Mouse (Mus musculus): Measurements from ENCODE around the gene Cldn6.

Gene Cldn6

DNA sequence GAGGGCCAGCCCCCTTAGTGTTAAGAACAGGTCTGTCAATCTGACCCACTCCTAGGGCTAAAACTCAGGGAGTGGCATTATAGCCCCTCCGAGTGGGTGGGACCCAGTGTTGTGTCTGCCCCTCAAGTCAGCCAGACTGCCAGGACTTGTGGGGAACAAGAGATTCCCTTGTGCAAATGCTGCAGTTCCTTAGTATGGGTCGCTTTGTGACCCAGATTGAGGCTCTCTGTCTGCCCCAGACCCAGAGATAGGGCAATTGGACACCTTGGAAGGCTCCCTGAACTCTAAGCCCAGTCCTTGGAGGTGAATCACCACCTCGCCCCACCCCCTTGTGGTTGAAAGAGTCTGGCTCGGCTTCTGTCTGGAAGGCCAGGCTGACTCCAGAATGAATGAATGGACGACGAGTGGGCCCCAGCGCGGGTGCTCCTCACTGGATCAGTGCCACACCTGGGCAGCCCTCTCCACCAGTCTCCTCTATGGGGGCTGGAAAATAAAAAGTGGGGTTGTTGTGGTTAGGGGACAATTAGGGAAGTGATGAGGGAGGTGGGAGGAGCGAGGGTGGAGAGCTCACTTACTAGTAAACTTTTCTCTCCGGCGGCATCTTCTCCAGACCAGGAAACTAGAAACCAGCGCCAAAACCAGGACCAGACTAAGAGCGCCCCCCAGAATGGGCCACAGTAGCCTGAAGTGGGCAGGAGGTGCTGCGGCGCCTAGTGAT is 3.3 kb upstream of the Cldn6 start:
- peak; percentile 66 to 67 for DNase-seq

DNA sequence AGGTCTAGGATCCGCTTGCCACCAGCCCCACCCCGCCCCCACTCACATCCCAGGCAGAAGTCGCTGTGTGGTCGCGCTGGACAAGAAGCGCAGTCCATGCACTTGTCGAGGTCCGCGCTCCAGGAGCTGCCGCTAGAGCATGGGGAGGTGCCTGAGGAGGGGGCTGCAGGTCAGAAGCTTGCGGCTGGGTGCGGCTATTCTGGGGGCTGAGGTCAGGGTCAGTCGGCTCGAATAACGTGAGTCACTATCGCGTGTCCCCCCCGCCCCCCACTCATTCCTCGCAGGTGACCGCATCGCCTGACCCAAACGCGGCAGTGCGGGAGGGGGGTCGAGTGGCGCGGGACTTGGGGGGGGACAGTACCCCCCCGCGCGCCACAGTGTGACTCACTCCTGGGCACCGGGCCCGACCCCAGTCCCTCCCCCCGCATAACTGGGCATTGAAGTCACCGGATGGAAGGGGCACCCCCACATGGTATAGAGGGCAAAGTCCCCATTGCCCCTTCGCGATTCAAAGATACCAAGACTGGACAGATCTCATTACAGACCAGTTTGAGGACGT is 2.5 kb upstream of the Cldn6 start:
- peak; percentile 40 to 48 for DNase-seq

DNA sequence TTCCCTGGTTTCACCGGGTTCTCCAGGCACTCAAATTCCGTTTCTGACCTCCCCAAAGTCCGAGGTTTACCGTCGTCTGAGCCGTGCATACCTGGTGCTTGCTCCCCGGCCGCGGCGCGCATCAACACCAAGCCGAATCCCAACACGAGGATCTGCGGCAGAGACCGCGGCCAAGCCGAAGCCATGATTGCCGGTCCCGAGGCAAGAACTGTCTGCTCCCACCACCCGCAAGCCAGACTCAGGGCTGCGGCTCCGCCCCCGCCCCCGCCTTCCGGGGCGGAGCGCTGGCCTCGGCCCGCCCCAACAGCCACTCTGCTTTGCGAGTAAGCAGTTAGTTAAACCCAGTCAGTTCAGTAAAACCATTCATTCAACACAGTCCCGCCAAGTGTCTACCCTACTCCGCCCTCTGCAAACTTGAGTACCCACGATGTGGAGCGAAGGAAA is 1.8 kb upstream of the Cldn6 start, which contains the start of gene Tnfrsf12a:
Gene Tnfrsf12a (minus strand): TSS at position 233 of the 444 bp plus-strand sequence.
- DNase-seq = peak; percentile 94 to 95

DNA sequence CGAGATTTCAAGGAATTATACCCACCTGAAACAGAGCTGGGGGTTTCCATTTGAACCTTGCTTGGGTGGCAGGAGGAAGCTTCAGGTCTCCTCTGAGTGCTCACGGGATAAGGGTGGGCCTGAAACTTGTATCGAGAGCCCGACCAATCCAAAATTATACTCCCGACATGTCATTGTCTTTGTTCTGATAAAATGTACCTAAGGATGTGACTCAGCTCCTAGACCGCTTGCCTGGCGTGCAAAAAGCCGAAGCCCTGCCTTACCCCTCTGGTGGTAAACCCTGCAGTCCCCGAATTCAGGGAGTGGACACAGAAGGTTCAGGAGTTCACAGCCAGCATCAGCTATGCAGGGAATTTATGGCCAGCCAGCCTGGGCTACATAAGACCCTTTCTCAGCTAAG is 1.3 kb downstream of the Cldn6 start:
- DNase-seq = no peak

DNA sequence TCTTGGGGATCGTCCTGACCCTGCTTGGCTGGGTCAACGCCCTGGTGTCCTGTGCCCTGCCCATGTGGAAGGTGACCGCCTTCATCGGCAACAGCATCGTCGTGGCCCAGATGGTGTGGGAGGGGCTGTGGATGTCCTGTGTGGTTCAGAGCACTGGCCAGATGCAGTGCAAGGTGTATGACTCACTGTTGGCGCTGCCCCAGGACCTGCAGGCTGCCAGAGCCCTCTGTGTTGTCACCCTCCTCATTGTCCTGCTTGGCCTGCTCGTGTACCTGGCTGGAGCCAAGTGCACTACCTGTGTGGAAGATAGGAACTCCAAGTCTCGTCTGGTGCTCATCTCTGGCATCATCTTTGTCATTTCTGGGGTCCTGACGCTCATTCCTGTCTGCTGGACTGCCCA is 2.0 kb downstream of the Cldn6 start:
- no peak for DNase-seq

DNA sequence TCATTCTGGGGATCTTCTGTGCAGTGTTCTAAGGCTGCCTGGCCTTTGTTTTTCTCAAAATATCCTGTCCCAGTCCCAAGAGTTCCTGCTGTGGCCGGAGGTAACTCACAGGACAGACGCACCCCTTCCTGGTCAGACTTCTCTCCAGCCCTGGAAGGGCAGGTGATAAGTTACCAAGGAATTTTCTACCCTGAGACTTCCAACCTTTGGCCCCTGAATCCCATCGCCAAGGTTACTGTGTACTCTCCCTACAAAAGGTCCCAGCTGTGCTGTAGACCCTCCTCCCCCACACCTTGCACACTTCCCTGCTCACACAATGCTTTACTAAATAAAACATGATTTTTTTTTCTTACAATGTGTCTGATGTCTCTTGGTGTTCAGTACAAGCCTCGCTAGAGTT is 3.0 kb downstream of the Cldn6 start:
- DNase-seq = no peak

DNA sequence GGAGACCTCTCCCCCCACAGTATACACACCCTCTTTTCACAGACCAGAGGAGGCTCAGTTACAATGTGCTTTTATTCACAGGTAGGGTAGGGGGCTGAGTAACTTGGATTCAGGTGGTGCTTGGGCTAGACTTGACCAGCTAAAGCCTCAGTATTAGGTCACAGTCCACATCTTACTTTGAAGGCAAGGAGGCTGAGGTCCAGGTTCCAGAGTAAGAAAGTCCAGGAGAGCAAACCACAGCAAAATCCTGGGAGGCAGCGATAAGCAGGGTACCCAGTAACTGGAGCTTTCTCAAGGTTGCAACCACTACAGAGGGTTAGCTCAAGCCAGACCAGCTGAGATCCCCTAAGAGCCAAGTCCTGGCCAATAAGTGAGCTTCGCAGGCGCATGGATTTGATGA is 3.5 kb downstream of the Cldn6 start:
- no peak for DNase-seq

DNA sequence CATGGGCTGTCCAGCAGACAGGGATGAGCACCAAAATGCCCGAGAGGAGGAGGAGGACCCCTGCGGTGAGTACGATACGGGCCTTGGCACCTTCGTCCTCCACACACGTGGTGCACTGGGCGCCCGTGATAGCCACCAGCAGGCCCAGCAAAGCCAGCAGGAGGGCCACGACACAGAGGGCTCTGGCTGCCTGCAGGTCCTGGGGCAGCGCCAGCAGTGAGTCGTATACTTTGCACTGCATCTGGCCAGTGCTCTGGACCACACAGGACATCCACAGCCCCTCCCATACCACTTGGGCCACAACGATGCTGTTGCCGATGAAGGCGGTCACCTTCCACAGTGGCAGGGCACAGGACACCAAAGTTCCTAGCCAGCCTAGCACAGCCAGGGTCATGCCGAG is 4.2 kb downstream of the Cldn6 start:
- DNase-seq = no peak

DNA sequence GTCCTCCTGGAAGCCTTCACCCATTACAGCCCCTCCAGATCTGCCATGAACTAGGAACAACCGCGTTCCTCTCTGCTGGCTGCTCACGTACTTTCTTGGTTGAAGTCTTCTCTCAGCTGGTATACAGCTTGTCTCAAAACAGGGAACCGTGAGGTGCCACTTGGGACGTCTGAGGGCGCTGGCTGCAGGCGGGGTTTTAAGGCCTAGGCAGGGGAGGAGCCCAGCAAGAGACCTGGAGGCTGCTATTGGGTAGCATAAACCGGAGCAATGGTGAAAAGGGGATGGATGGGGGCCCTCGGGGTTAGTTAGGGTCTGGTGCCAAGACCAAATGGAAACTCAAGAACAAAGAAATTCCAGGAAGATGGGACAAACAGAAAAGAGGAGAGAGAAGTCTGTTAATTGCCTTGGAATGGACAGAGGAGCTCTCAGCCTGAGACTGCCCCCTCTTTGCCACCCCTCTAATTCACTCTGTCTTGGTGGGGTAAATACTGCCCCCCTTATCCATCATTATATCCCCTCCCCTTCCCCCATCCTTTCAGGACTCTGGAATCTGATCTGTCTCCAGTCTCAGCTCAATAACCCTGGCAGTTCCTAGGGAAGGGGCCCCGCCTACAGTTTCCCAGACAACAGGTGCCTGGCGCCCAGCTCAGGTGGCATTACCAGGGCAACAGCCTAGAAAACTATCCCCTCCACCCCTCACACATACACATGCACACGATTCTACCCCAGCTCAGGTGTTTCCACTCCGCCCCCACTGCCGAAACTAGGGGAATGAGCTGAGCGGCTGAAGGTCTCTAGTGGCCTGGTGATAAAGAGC is 5.0 kb downstream of the Cldn6 start, which contains the start of gene Cldn9:
Gene Cldn9 (minus strand): TSS at position 171 of the 817 bp plus-strand sequence.
- peak; percentile 22 to 33 for DNase-seq

DNA sequence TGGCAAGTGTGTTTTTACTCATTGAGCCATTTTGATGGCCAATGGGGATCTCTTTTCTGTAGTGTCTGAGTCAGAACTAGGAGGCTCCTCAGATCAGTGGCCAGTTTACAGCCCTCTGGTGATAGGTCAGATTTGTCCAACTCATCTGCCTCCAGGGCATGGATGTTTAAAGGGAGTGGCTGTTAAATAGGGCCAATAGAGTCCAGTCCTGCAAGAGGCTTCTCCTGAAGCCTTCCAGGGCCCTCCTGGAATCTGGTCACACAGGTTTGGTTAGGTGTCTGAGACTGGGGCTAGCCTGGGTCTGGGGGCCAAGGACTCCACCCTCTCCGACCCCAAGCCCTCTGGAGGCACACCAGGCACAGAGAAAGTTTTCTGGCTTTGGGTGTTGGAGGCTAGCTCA is 15.4 kb downstream of the Cldn6 start:
- no peak for DNase-seq

DNA sequence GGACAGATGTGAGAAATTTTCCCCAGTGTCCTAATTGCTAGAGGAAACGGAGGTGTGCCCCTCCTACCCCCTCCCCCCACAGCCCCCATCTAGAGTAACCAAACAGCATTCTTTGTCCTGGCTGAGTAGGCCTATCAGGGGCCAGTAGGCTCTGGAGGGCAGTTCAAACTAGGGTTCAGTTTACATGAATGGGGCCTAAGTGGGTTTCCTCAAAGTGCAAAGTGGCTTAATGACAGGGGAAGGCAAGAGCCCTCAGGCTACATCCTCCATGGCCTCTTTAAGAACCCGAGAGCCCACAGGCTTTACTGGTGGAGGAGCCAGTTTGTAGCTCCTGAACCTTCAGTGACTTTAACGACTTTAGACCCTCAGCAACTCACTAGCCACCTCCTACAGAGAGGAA is 16.8 kb downstream of the Cldn6 start:
- DNase-seq = no peak

DNA sequence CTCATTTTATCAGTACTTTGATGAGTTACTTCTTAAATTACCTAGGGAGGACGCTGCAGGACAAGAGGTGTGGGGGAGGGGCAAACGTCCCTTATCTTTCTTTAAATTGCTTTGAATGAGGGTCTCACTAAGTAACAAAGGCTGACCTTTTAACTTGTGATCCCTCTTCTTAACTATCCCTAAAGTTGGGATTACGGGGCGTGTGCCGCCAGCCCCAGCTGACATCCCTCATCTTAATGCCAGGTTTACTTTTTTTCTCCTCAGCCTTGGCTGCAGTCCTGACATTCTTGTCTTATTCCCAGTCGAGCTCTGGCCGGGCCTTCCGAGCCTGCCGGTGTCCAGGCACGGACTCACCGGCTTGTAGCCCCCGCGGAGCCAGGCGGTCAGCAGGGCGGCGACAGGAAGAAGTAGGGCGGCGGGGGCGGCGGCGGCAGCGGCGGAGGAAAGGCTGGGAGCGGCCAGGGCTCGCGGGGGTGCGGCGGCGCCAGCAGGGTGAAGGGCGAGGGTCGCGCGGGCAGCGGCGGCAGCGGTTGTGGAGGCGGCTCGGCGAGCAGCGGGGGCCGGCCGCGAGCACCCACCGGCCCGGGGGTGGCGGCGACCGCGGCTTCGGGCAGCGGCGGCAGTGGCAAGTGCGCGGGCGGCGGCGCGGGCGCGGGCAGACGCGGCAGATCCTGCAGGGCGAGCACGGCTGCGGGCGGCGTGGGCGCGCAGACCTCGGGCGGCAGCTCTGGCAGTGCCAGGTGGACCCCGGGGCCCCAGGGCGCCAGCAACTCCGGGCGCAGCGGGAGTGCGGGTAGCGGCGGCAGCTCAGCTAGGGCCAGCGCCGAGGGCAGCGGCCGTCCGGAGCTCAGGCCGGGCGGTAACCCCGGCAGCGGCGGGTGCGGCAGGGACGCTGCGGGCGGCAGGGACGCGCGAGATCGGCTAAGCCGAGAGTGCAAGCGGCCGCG is 20.4 kb downstream of the Cldn6 start:
- DNase-seq = peak in 1 of 2 experiments; percentile 16

DNA sequence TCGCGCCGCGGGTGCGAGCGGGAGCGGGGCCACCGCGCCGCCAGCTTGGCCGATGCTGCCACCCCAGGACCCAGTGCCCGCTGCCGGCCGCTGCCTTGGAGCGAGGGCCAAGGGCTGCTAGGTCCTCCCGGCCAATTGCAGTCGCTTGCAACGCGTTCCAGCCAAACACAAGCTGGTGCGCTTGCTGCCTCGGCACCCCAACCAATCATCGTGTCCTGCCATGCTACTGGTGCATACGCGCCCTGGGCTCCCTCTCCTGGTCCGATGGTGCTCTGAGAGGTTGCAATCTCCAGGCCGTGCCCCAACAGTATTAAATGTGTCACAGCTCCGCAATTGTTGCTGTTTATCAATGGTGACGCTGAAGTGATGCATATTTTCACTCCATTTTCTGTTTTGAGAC is 21.0 kb downstream of the Cldn6 start:
- DNase-seq = peak; percentile 85

DNA sequence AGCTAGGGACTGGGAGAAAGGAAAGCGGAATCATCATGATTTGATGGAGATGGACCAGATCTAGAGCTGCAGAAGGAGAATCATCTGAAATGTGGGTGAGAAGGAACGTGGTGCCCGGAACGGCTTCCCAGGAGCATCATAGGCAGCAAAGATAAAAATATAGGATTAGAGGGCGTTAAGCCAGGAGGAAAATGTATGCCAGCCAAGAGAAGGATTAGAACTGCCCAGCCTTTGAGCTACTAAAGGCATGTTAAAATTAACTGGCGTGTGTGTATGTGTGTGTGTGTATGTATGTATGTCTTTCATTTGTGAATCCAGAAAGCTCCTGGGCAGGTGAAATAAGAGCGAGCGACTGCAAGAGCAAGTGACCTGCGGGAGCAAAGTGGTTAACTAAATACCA is 24.3 kb downstream of the Cldn6 start:
- no peak for DNase-seq

DNA sequence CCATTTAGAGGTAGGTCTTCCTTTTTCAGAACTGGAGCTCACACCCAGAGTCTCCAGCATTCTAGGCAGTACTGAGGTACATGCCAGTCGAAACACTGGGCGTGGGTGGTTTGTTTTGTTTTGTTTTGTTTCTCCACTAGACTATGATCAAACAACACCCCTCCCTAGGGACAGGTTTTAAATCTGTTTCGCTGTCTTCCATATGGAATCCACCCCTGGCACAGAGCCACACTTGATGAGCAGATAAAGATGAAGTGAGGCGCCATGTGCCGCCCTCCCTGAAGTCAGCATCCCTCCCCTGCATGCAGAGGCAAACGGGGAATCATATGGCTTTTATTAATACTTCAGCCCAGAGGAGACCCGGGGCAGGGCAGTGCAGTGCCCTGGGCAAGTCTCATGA is 25.7 kb downstream of the Cldn6 start:
- no peak for DNase-seq

DNA sequence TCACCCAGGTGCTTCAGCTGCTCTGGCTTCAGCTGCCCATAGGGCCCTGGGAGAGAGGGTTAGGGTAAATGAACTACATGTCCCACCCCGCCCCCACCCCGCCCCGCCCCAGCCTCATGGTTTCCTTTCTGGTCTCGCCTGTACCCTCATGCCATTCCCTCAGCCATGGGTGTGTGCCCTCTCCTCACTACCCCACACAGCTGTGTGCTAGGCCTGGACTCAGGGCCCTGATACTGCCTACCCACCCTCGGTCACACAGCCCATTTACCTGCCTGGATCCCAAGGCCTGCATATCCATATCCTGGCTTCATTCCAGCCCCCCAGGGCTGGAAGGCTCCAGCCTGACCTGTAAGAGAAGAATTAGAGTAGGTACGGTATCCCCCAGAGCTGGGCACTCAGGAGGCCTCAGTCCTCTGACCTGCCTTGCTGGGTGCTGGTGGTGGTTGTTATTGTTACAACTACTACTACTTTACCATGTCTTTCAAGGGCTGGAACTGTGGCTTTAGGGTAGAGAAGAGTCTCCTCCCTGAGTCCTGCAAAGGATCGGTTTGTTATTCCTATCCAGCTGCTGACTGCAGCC is 26.6 kb downstream of the Cldn6 start:
- no peak for DNase-seq

DNA sequence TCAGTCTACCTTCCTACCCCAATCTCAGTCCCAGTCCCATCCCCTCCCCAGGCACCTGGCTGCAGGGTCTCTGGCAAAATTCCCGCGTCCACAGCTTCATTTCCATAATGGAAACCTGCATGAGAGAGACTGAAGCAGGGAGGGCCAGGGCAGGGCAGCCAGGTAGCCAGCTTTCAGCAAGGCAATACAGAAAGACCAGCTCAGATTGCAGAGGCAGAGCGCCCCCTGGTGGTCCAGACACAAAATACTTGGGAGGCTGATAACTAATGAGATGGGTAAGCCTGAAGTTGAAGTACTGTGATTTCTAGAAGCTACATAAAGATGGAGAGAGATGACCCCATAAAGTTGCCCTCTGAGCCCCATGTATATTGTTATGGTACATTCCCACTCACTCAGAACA is 27.2 kb downstream of the Cldn6 start:
- peak; percentile 89 for DNase-seq

DNA sequence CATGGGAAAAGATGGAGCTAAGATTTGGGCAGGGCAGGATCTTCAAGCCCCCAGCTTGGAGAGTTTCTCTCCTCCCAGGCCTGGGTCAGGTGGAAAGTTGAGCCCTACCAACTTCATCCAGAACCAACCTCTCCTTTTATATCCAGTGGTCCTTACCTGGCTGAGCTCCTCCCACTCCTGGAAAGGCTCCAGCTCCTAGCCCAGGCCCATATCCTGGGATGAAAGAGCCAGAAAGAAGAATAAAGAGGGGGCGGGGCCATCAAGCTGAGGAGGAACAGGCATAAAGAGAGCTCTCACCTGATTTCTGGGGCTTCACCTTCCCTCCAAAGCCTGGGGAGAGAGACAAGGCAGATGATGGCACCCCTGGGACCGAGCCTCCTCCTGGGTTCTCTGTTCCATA is 38.0 kb downstream of the Cldn6 start:
- no peak for DNase-seq

DNA sequence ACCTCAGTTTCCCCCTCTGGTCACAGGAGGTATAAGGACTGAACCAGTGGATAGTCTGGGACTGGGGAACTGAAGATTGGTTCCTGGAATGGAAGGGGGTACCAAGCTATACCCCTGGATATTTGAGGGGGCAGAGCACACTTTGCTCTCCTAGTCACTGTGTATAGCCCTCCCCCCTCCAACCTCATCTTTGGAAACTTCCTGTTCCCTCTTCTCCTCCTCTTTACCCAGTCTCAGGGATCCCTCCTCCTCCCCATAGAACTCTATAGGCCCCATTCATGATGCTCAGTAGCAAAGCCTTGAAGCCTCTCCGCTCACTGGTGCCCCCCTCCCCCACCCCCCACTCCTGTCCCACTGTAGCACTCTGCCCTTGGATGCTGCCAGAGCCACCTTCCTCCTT is 40.4 kb downstream of the Cldn6 start:
- no peak for DNase-seq

DNA sequence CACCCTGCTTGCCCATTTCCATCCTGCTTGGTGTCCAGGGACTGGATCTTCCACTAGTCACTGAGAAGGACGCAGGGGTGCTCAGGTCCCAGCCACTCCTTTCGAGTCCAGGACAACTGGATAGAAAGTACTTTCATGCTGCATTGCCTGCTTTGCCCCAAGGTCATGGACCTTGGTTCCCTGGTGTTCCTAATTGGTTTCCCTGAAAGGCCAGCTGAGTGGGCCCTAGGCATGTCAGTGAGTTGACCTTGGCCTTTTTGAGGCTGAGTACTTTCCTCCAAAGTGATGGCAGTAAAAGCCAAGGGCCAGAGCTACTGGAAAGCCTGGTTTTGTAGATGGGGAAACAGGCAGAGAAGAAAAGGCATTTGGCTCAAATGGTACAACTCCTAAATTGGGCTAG is 42.8 kb downstream of the Cldn6 start:
- no peak for DNase-seq

DNA sequence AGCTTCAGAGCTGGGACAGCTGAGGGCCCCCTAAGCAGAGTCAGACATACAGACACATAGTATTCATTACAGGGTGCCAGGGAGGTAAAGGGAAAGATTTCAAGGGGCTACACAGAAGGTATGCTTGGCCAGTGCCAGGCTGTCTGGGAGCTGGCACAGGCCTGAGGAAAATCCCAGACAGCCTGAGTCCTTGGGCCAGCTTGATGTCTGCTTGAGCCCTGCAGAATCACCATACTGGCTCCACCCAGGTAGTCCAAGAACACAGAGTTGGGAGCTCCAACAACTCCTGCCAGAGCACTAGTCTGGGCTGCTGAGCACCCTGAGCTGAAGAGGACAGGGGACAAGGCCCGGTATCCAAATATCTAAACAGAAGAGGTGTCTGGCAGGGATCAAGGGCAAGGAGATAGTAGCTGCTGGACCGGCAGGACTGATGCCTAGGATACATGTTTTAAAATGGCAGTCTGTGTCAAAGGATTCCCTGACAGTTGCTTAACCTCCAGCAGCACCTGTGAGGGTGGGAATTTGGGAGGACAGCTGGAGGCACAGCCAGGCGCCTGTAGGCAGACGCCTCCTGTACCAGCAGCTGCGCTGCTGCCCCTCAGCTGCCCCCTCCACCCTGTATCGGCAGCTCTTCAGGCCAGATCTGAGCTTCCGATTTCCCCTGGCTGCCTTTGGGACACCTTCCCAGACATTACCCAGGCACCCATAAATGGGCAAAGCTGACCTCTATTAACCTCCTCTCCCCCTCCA is 43.5 kb downstream of the Cldn6 start, which contains the start of gene 1520401A03Rik:
Gene 1520401A03Rik (minus strand): TSS at position 408 of the 750 bp plus-strand sequence.
- no peak for DNase-seq

Data from B cell, adult 2 months (primary cell).